ENCODE assay signal across 21 mouse cellular contexts in genomic region chr2:56953337-56953736, GRCm38 (mm10).
DNase-seq lines count a peak whose midpoint lies in the region; ATAC-seq and TF ChIP-seq lines count a peak whose summit lies in the region.
"Had no signal": no experiment of that assay in that cellular context is flagged by ENCODE, and none has a peak within 500 bp of the region (broad histone marks: within the 10 kb centered on the region; RNA-seq: fewer than 3 reads in every experiment).

No protein-coding gene starts in this region.

- H3K9ac ChIP-seq in forebrain, embryonic 14.5 days (ENCODE audit: low read length), result no peak overlapping the region
- H3K9ac ChIP-seq: embryonic facial prominence, embryonic 15.5 days; heart, embryonic 13.5 days; hindbrain, embryonic 13.5 days had no signal

- DNase-seq in layer of hippocampus, adult 9-11 months, result peak; percentile 4
- no peak for DNase-seq in layer of hippocampus, postnatal 14 days (ENCODE audit: low spot score in 2 of 2)
- peak; percentile 60 for DNase-seq in brain, embryonic 14.5 days (ENCODE audit: low read depth)
- peak; percentile 33 for DNase-seq in forebrain, embryonic 14.5 days (ENCODE audit: low spot score)
- DNase-seq in retina, embryonic 14.5 days (ENCODE audit: low spot score), result peak; percentile 23
- DNase-seq in thymus, postnatal 0 days (ENCODE audit: low spot score), result no peak
- DNase-seq: adrenal gland, adult 8-10 months; adrenal gland, postnatal 36 days; cerebellum, adult 11 months; cerebellum, adult 8-10 months; cerebellum, postnatal 14 days; embryo, embryonic 11 days; gastrocnemius, adult 2 months; gastrocnemius, postnatal 25 days; heart, postnatal 36 days had no signal

- TF ChIP-seq POLR2A in brain, embryonic 14.5 days (IDR thresholded peaks at IDR 0.05; ENCODE audit: borderline replicate concordance, extremely low read depth, insufficient read depth, insufficient read length, poor library complexity, severe bottlenecking), result no peak

- WGBS in forebrain, embryonic 14.5 days, result 62% methylated on average over 8 of the region's 8 CpGs

- H3K27ac ChIP-seq in forebrain, embryonic 14.5 days (ENCODE audit: low read depth, low read length), result no peak overlapping the region
- H3K27ac ChIP-seq: embryonic facial prominence, embryonic 15.5 days; gastrocnemius, adult 2 months; heart, embryonic 13.5 days; hindbrain, embryonic 13.5 days; hindbrain, postnatal 0 days had no signal

- H3K9me3 ChIP-seq in forebrain, embryonic 14.5 days (replicated peaks; ENCODE audit: control insufficient read depth, low read length), result no peaks in the 10 kb centered on the region
- H3K9me3 ChIP-seq: embryonic facial prominence, embryonic 15.5 days; heart, embryonic 13.5 days; hindbrain, embryonic 13.5 days had no signal

- peak; percentile 61; the same call in 1 of the 2 replicates for ATAC-seq in forebrain, embryonic 14.5 days
- ATAC-seq in monocyte, adult 5-6 weeks (replicated peaks; ENCODE audit: insufficient number of reproducible peaks, low FRiP score, low TSS enrichment, poor library complexity, severe bottlenecking), result no peak
- ATAC-seq: hindbrain, postnatal 0 days had no signal

- no peak overlapping the region for H3K4me2 ChIP-seq in forebrain, embryonic 14.5 days (ENCODE audit: low read length)
- H3K4me2 ChIP-seq: embryonic facial prominence, embryonic 15.5 days; heart, embryonic 13.5 days; hindbrain, embryonic 13.5 days had no signal

- H3K4me3 ChIP-seq in forebrain, embryonic 14.5 days (ENCODE audit: low read depth, low read length), result no peak overlapping the region
- H3K4me3 ChIP-seq: embryonic facial prominence, embryonic 15.5 days; erythroblast, embryonic 14.5 days; gastrocnemius, adult 2 months; heart, embryonic 13.5 days; hindbrain, embryonic 13.5 days had no signal

- no peaks in the 10 kb centered on the region for H3K27me3 ChIP-seq in forebrain, embryonic 14.5 days (replicated peaks; ENCODE audit: control insufficient read depth, insufficient read depth, low read length)
- H3K27me3 ChIP-seq: embryonic facial prominence, embryonic 15.5 days; heart, embryonic 13.5 days; hindbrain, embryonic 13.5 days had no signal

- no peaks in the 10 kb centered on the region for H3K36me3 ChIP-seq in forebrain, embryonic 14.5 days (ENCODE audit: control insufficient read depth, insufficient read depth, low read length)
- H3K36me3 ChIP-seq: embryonic facial prominence, embryonic 15.5 days; heart, embryonic 13.5 days; hindbrain, embryonic 13.5 days had no signal

- no peak for TF ChIP-seq CTCF in brain, embryonic 14.5 days (IDR thresholded peaks at IDR 0.05; ENCODE audit: borderline replicate concordance, extremely low read depth, insufficient read depth, insufficient read length)

- no peaks in the 10 kb centered on the region for H3K4me1 ChIP-seq in forebrain, embryonic 14.5 days (ENCODE audit: control insufficient read depth, insufficient read depth, low read length)
- H3K4me1 ChIP-seq: embryonic facial prominence, embryonic 15.5 days; heart, embryonic 13.5 days had no signal

Comparison
In these comparisons a context has a peak if more than half of its experiments do, and no peak if none do; other contexts are left out.
1. DNase-seq: peak in layer of hippocampus, adult 9-11 months (single experiment), brain, embryonic 14.5 days (single experiment), forebrain, embryonic 14.5 days (single experiment) and retina, embryonic 14.5 days (single experiment); none in layer of hippocampus, postnatal 14 days (0 of 2) and thymus, postnatal 0 days (single experiment).